Mouse (Mus musculus): ENCODE measurements around the gene Actb.

The Actb gene

GRCm38 (mm10) chr5:142875513-142875905 lies 31.0 kb downstream of the Actb start:
- DNase-seq = no peak

DNA sequence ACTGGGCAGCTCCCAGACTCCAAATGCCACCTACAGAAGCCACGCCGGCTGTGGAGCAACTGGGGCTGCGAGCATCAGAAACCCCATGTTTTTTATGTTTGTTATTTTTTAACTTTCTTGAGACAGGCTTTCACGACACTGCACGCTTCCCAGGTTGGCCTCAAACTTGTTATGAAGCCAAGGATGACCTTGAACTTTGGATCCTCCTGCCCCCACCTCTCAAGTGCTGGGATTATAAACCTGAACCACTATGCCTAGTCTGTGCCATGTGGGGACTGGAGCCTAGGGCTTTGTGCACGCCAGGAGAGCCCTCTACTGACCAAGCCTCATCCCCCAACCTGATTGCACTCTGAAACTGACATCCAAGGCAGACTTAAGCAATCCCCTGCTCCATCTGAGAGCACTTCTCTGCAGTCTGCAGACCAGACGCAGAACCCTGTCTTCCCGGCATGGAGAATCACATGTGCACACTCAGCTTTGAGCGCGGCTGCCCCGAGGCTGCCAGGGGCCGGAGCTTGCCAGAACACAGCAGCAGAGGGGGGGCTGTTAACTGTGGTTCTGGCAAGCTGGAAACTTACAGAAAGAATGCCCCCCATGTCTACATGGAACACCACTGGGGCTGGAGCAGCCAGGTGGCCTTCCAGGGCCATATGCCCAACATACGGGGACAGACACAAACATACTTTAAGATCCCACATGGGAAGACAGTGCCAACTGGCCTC lies 31.6 kb downstream of the Actb start:
- no peak for DNase-seq

DNA sequence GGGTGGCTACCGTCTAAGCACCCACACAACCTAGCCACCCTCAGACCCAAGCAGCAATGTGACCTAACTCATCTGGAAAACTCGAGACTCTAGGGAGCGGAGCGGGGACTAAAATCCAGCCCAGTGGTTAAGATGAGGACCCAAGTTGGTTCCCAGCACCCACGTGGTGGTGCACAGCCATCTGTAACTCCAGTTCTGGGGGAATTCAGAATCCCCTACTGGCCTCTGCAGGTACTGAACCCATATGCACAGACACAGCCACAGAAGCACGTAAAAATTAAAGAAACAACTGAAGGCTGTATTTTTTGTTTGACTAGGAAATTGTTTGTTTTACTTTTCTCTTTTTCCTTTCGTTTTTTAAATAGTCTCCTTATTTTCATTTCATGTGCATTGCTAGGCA lies 32.8 kb downstream of the Actb start:
- DNase-seq = no peak

DNA sequence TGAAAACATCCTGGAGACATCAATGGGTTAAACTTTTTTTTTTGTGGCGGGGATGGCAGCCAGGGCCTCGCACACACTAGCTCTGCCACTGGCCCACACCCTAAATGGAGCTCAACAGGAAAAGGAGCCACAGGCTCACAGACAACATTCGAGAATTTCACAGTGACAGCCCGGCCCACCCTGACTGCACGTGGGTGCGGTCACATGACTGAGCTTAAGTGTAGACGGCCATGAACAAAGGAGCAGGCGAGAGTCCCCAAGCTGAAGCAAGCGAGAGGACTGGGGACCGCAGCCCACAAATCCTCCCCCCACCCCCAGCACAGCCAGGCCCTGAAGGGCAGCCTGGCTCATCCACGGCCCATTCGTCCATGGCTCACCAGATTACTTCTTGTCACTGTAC lies 34.8 kb downstream of the Actb start:
- no peak for DNase-seq

DNA sequence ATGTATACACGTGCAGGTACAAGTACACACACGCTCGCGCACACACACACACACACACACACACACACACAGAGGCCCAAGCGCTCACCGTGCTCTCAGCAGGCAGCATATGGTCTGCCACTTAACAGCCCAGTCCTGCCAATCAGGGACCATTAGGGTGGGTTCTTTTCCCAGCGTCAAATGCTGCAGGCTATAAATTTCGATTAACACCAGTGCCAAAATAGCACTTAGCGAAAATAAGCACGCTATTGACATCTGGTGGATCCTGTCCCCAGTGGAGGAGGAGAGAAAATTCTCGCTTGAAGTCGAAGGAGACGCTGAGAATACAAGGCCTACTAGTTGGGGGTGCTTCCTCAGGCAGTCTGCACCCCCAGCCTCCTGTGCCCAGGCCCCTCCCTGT lies 37.1 kb downstream of the Actb start:
- DNase-seq = no peak

- DNase-seq = no peak
These were observed 48.8 kb downstream of the Actb start for GRCm38 (mm10) chr5:142857763-142858229.

DNA sequence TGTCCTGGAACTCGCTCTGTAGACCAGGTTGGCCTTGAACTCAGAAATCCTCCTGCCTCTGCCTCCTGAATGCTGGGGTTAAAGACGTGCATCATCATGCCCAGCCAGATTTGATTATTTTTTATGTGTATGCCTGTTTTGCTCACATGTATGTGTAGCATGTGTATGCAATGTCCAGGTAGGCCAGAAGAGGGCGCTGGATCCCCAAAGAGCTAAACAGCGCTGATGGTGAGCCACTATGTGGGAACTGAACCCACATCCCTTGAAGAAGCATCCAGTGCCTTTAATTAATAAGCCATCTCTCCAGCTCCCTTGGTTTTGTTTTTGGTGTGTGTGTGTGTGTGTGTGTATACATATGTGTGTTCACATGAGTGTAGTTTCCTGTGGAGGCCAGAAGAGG lies 50.1 kb downstream of the Actb start:
- DNase-seq = no peak

GRCm38 (mm10) chr5:142854877-142855276 lies 51.7 kb downstream of the Actb start:
- DNase-seq = peak in 1 of 2 experiments; percentile 13

DNA sequence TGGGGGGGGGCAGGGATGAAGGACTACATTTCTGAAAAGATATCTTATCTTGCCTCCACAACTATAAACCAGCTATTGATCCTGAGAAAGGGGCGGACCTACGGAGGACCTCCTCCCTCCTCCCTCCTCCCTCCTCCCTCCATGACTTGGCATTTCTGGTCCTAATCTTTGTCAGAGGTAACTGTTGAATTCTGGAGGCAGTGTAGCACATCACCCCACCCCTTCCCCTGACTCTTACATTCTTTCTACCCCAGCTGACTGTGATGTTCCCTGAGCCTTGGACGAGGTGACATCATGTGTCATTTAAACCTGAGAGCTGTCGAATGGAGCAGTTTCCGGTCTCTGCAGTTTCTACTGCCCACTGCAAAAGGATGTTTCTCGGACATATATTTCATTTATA lies 53.0 kb downstream of the Actb start:
- no peak for DNase-seq

Measured in thymus, postnatal 36 days (tissue).